Mouse (Mus musculus): ENCODE measurements at regions not wholly inside any gene's neighbourhood (a gene's known extent, or its start where the extent isn't known, plus 50 kb on each side); places are given as distances from the start of the nearest gene placed in this dataset.
A peak's percentile ranks its signal among the peaks of the same experiment; 100 is the strongest.
"Not testable (repeated sequence)": the region's sequence is repeated elsewhere in the genome, so short reads cannot be mapped to it uniquely, and the experiment has no call there.

DNA sequence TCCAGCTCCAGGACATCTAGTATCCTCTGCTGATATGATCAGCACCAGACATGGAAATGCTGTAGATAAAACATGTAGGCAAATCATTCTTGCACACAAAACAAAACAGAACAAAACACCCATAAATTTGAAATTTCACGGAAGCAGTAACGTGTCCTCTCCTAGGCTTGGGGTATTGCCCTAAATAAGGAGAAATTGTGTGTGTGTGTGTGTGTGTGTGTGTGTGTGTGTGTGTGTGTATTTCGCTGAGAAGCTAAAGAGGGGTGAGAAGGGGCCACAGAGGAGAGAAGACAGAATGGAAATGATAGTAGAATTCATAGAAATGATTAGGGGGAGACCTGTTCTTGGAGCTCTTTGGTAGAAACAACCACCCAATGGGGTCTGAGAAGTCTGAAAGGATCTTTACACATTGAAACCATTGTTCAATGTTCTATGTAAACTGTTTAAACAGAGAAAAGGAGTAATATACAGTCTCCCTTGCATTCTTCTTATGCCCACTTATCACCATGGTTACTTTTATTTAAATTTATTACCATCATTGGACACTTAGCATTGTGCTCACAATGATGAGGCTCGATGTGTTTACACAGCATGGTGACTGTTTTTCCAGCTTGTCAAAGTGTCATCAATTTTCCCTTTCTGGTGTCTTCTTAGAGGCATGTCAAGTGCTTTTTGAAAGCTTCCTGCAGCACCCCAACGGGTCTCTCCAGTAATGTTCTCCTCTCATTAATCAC lies 317.3 kb upstream of the 4933412E24Rik start:
- no peak for DNase-seq

DNA sequence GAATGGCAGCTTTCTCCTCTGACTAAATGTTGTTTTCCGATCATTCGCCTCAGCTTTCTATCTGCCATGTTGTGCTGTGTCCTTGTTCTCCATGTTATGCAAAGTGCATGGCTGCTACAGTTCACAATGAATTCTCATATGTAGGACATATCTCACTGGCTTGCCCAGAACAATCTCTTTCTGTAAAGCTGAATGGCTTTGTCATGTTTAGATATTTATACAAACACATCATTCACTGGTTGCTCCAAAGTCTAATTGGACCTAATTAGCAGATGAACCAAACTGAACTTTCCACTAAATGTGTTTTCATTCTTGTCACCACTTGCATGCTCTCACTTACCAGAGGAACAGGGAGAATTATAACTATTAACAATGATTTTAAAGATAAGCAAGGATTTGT lies 301.2 kb upstream of the 4933412E24Rik start:
- DNase-seq, result no peak

DNA sequence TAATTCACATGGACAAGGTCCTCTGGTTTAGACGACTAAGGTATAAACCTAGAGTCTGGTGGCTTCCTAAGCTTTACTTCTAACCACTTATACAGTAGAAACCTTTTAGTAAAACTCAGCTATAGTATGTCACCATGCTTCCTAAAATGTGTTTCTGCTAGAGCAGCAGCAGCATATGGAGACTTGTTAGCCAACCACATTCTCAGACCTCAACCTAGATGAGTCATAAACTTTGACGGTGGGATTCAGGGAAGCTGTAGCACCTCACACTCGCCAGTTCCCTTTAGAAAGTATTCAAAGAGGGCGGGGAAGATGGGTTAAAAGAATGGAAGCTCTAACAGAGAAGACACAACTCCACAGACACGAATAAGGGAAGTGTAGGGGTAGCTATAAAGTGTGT lies 298.8 kb upstream of the 4933412E24Rik start:
- peak; percentile 11 for DNase-seq

DNA sequence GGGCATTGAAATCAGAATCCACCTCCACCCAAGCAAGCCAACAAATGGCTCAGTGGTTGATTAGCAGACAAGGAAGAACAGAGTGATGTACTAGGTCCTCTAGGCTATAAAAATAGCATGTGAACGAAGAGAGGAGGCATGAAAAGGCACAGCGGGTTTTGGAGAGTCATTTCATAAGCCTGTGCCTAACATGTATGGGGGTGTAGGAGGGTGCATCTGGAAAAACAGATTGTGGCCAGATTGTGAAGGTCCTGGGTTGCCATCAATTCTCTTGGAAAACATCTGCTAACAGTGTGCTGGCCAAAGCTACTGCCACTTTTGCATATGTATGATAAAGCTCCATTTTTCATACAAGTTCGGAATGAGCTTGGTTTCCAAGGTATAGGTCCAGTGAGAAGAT lies 293.5 kb upstream of the 4933412E24Rik start:
- DNase-seq, result peak; percentile 71

DNA sequence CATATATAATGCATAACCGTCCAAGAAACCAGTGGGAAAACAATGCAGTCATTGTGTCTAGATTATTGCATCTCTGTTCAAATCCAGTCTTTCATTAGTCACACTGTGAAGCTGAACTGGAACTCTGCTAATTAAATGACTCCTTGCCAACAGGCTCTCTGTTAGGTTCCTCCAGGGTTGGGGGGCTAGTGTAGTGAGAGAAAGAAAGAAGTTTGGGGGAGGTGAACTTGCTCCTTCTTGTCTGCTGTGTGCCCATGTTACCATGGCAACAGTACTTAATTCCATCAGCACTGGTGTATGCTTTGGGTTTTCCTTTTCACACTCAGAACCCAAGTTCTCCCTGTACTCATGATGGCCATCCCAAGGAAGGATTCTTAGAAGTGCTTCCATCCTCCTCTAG lies 292.6 kb upstream of the 4933412E24Rik start:
- no peak for DNase-seq

DNA sequence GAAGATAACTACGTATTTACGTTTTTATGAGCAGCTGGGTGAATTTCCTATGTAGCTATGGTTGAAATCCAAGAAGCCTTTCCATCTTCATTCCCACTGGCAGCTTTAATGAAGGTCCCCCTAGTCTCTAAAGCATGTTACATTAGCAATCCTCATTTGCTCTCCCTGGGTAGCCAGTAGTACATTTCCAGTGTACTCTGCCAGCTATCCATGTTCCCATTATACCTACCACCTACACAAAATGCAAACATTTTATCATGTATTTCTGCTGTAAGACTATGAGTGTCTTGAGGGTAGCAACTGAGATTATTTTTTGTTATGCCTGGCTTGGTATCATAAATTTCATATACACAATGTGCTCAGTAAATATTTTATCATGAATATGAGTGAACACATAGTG lies 291.7 kb upstream of the 4933412E24Rik start:
- DNase-seq, result no peak

DNA sequence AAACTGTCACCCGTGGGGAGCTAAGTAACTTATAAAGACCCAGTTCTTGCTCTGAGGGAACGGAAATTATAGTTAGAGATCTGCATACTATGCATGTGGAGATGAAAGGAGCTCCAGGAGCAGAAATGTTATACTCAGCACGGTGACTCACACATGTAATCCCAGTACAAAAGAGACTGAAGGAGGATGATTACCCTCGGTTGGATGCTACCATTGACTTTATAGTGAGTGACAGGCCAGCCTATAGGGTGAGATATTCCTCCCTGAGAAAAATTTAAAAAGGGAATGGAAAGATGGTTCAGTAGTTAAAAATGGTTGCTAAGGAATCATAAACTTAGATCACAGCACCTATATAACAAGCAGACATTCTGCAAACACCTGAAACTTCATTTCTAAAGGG lies 287.1 kb upstream of the 4933412E24Rik start:
- no peak for DNase-seq

DNA sequence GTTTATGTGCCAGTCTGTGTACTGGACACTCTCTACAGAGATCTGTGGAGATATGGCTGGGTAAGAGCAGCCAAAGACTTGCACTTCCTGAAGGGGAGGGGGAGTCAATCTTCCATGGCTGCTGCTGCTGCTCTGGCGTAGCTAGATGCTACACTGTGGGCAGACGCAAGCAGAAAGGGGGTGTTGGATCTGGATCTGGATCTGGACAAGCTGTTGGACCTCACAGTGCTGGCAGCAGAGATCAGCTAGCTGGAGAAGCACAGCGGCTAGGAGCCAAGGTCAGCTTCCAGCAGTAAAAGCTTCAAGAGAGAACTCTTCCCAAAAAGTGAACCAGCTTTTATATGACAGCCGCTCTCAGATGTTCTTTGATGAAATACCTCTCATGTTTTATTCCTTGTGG lies 285.5 kb upstream of the 4933412E24Rik start:
- DNase-seq, result no peak

DNA sequence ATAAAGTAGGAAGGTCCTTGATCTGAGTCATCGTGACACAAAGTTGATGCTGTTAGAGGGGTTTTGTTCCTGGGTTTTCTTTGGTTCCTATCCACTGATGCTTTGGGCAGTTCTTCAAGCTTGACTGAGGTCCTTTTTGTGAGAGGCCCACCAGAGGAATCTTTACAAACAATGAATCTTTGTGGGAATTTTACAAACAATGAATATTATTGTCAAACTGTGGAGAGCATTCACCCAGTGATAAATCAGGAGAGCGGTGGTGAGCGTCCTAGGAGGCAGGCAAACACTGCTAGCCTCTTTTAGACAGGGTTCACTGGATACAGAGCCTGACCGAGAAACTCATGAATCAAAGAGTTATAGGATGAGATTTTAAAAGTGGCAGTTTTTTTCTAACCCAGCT lies 268.9 kb upstream of the 4933412E24Rik start:
- DNase-seq, result no peak

DNA sequence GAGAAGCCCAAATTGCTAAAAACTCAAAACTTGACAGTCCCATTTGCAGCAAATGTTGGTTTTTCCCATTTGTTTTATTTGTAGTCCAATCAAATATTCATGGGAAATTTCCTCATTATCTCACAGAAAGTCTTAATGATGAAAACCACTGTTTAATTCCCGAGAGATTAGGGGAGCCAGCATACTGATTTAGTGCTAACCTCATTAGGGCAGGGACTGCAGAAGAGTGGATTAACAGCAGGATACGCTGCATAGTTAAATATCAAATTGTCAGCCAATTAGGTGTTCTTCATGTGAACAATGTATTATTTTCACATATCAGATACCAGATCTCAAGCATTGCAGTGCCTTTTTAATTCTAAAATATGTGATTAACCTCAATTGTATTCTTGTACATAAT lies 264.0 kb upstream of the 4933412E24Rik start:
- no peak for DNase-seq

DNA sequence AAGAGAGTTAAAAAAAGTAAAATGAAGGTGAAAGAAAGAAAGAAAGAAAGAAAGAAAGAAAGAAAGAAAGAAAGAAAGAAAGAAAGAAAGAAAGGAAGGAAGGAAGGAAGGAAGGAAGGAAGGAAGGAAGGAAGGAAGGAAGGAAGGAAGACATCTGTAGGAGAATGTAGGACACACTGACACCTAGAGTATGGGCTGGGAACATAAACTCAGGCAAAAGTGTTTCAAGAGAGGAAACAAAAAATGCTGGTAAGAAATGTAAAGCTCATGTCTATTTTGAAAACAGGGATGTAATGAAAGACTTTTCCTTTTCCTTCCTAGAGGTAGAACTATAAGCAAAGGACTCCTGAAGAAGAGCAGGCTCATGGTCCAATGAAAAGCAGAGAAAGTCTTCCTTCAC lies 237.2 kb upstream of the 4933412E24Rik start:
- not testable (repeated sequence) for DNase-seq

DNA sequence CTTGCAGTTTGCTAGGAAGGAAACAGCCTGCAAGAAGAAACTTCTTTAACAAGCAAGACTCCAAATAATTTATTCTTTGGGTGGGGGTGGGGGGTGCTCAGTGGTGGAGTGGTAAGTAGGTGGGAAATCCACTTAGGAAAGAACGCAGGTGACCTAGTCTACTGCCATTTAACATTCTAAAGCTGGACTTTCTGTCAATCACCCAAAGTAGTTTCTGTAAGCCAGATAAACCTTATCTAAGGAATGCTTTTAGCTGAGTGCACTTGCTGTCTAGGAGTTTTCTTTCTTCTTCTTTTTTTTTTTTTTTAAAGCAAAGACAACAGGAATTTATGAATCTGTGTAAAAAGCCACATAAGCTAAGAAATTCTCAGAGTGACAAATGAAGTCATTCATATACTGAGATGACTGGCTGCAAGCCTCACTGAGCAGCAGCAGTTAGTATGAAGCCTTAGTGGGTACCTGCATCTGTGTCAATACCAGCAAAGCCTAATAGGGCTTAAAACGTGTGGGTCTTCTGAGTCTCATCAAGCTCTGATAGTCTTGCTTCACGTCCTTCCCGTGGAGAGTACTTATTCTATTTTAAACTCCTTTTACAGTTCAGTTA lies 210.0 kb upstream of the 4933412E24Rik start:
- DNase-seq, result no peak

DNA sequence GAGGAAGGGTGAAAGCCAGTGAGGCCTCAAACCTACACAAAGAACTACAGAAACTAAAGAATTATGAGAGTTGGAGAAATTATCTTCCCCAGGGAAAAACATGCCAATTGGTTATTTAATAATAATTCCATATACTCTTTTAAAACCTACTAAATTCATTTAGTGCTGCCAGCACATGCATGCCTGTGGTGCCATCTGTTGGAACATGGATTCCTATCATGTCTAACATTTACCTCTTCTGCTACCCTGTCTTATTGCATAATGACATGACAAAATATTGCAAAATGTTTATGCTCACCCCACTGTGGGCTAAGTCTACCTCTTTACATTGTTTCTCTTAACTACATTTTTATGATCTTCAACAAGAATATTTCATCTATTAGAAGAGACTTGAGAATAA lies 178.7 kb upstream of the 4933412E24Rik start:
- no peak for DNase-seq

DNA sequence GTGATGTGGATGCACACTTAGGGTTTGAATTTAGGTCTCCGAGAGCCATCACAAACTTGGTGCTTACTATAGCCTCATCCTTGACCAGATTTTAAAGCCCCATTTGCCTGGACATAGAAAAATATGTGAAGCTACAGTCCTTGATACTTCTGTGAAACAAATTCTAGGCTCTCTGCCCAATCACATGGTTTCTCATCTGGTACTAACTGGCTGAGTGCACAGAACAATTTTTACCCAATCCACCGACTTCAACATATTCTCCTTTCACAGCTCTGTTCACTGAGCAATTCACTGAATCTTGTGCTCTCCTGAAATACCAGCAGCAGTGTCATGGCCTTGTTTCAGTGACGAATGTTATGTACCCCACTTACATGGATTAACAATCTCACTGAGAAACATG lies 176.7 kb upstream of the 4933412E24Rik start:
- DNase-seq, result no peak

DNA sequence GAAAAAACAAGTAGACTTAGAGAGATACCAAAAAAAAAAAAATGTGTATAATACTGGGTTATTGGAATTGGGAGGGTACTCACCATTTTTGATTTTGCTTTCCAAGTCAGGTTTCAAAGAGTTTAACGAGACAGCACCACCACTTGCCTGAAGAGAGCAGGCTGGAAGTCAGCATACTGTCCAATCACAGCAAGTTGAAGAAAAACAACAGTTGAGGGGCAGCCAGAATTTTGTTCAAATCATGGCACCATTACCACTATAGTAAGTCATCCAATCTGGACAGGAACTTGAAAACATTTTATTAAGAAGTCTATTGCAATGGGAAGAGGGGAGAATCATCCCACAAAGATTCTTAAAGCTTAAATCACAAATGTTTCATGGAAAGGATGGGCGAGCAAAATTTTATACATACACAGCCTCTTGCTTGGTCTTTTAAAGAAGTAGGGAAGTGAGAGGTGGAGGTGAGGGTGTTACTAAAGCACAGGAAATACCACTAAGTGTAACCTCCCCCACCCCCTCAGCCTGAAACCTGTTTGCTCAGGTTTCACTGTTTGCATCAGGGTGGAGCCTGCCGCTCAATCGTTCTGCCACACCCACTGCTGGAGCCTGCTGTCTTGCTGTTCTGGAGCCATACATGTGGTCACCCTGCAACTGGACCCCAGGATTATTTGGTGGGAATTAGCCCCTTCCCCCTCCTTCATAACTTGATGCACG lies 170.7 kb upstream of the 4933412E24Rik start:
- no peak for DNase-seq

DNA sequence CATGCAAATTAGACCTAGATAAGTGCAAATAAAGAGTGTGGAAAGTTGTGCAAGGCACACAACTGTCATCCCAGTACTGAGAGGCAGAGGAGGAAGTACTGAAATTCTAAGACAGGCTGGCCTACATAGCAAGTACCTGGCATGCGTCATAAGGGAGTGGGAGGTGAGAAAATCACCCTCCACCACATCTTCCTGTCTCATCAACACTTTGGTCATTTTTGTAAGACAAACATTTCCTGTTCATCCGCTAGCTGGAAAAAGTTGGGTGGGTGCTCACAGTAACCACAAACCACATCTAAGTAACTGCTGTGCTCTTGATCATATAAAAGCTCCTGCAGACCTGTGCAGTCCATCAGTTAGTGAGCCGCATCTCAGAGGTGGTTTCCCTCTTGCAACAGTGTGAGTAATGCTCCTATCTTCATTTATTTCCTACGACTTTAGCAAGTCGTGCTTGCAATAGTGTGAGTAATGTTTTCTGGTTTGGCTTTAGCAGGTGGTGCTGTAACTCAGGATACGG lies 125.2 kb upstream of the 4933412E24Rik start:
- peak; percentile 42 for DNase-seq

DNA sequence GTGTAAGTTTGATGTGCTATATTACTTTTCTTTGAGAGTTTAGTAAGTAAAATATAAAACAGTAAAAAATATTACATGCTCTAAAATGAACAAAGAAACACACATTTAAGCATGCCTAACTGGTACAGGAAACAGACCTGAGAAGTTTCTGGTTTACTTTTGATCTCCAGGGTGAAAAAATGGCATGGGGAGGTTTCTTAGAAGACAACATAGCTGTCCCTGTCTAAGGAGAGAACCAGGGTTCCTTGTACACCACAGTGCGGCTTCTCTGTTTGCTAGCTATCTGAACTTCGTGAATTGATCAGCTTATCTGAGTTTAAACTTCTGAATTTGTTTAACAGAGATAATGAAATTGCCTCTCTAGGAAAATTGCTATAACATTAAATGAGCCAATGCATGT lies 120.3 kb upstream of the 4933412E24Rik start:
- DNase-seq, result no peak

DNA sequence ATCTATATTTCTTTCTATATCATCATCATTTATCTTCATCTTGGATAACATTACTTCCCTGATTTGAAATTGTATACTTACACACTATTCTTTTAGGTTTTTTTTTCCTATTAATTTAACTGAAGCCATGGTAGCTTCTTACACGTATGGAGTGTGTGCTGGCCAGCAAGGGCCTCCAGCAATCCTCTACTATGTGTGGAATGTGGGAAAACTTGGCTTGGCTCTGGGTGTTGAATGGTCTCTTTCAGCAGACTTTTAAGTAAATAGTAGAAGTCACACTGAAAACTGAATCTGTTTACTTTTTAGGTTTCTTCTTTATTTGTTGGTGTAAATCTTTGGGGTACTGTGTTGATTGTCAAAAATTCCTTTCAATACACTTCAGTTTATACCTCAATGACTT lies 118.1 kb upstream of the 4933412E24Rik start:
- no peak for DNase-seq

DNA sequence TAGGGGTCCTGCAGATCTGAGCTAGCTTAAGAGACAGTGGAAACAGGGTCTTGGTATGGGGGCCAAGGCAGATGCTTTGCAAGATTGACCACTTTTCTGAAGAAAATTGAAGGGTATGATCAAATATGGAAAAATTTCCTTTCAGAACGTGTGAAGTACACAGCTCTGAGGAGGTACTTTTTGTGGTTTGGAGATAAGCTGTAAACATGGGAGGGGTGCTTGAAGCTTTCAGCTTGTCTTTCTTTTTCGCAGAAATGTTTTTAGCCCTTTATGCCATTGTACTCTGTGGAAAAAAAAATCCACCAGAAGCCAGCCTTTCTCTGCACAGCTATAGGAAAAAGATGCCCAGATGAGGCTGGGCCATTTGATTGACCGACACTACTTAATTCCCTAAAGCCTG lies 116.3 kb upstream of the 4933412E24Rik start:
- DNase-seq, result no peak

DNA sequence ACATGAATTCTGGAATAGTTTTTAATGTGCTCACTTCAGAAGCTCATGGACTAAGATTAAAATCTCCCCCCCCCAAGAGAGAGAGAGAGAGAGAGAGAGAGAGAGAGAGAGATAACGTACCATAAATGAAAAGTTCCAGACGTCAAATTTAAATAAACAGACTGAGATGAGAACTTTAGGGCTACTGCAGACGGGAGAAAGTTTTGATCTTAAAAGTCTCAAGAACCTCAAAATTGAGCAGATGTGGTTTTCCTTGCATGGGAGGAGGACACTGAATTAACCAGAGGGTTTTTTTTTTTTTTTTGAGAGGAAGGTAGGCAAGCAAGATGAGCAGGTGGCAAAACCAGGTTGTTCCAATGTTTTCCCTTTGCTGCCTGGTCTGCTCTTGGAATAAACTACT lies 108.0 kb upstream of the 4933412E24Rik start:
- no peak for DNase-seq

DNA sequence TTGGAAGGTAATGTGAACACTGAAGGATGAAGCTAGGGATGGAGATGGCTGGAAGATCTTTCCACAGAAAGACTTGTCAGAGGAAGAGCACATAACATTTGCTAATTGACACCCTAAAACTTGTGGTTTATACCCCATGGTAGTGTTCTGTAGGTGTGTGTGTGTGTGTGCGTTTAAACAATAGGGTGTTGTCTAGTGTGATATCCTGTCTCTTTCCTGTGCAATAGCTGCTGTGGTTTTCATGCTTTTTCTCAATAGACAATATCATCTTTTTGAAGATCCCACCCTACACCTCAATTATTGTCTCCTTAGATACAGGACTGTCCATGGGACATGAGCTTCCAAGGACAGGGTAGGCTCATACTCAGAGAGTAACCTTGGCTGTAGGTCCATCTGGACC lies 103.5 kb upstream of the 4933412E24Rik start:
- no peak for DNase-seq

DNA sequence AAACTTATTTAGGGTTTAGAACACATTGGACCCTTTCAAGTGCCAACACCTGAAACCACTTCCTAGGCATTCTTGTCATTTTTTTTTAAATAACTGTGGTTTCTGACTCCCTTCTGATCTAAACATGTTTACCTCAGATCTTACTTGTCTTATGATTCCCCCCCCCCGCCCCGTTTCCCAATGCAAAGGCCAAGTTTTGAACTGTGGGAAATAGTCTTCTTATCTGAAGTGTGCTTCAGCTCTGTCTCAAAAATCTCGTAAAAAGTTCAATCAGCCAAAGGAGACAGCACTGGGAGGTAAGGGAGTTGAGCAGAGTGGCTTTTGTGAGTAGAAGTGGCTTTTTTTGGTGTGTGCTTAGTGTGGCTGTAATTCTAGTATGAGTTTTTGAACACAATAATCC lies 95.5 kb upstream of the 4933412E24Rik start:
- DNase-seq, result no peak

DNA sequence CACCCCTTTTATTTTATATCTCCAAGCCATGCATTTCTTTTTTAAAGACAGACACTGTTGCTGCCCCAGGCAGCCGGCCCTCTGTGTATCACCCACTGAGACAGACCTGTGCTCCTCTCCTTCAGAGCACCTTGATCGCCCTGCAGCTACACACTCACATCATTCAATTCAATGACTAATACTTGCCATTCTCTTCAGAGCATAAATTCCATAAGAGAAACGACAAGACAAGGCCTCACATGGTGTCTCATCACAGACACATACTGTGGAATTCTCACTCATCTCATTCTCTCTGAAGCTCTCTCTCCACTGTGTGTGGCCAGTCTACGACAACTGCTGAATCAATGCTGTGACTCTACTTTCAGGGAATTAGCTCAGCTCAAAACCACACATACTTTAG lies 94.6 kb upstream of the 4933412E24Rik start:
- no peak for DNase-seq

DNA sequence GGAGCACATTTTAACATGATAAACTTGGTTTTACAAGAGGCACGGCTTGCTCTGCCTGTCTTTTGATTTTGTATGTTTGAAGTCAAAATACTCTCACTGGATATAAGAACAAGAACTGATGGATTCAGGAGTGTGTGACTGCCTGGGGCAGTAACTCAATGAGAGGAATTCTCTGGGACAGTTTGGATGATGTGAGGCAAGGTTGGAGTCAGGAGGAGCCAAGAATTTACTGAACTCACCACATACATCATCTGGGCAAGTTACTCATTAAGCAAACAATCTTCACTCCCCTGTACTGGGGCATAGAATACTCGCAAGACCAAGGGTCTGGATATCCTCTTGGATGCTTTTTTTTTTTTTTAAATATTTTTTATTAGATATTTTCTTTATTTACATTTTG lies 87.7 kb upstream of the 4933412E24Rik start:
- DNase-seq, result no peak
